Mouse (Mus musculus): Measurements from ENCODE around the gene Gm4301. TPM values are rescaled to one million over a fixed set of nuclear protein-coding genes. Genes with fewer than 3 reads are reported as not detected.
"Not testable (repeated sequence)": the region's sequence is repeated elsewhere in the genome, so short reads cannot be mapped to it uniquely, and the experiment has no call there.

Gm4301 gene
- polyA plus RNA-seq (2015; fragmentation: Nextera tagmentation; extraction: Ambion mirVana), result not detected in 2 replicates

DNA sequence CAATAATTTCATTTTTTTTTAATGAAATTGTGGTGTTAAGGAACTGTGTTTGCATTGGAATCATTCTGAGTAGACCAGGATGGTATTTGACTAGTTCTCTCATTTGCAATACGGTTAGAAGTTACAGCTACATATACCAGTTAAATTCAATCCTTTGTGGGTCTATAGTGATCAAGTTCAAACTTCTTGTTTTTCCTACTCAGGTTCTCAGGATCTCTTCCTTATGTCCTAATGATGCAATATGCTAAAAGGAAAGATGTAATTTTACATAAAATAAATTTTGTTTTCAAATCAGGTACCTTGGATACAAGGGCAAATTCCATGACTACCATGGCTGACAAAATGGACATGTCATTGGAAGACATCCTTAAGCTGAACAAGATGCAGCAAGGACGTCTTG lies at the start of gene Gm4301:
Gm4301 (plus strand) TSS at position 301 of the 400 bp plus-strand sequence.
- H3K4me1 ChIP-seq (replicated peaks; ENCODE audit: control insufficient read depth, insufficient read depth, low read length); H3K36me3 ChIP-seq (ENCODE audit: control insufficient read depth, insufficient read depth, low read length); H3K27ac ChIP-seq (ENCODE audit: low read length); H3K4me3 ChIP-seq (ENCODE audit: low read length); H3K9ac ChIP-seq (ENCODE audit: low read length); H3K27me3 ChIP-seq (ENCODE audit: control insufficient read depth, insufficient read depth, low read depth, low read length); ATAC-seq (ENCODE audit: low read depth); H3K9me3 ChIP-seq (ENCODE audit: control insufficient read depth, low read length); H3K4me2 ChIP-seq (ENCODE audit: low read depth, low read length): not testable (repeated sequence)
- no CpG with 5 or more reads among the region's 2 CpGs for WGBS

- Histone ChIP-seq H3K27me3 (ENCODE audit: control insufficient read depth, insufficient read depth, low read depth, low read length) (no peaks in the 10 kb centered on the region), H3K36me3 (ENCODE audit: control insufficient read depth, insufficient read depth, low read length) (no peaks in the 10 kb centered on the region), H3K4me1 (replicated peaks; ENCODE audit: control insufficient read depth, insufficient read depth, low read length) (no peaks in the 10 kb centered on the region), H3K27ac (ENCODE audit: low read length) (no peak overlapping the region), H3K4me3 (ENCODE audit: low read length) (no peak overlapping the region), H3K4me2 (ENCODE audit: low read depth, low read length) (no peak overlapping the region), H3K9ac (ENCODE audit: low read length) (no peak overlapping the region), H3K9me3 (ENCODE audit: control insufficient read depth, low read length) (no peaks in the 10 kb centered on the region)
- no peak for ATAC-seq (ENCODE audit: low read depth)
- 75% methylated on average over 2 of the region's 2 CpGs for WGBS
These were observed 39.4 kb upstream of the Gm4301 start for GRCm38 (mm10) chr10:100296105-100296504.

DNA sequence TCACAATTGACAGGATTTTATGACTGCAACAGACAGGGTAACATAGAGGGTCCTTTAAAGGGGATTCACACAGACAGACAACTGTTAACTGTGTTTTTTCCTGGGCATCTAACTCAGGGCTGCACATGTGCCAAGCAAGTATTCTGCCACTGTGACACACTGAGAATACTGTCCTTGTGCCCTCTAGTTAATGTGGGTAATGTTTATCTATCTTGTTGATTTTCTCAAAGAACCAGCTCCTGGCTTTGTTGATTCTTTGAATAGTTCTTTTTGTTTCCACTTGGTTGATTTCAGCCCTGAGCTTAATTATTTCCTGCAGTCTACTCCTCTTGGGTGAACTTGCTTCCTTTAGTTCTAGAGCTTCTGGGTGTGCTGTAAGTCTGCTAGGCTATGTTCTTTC lies 35.4 kb upstream of the Gm4301 start:
- H3K4me3 ChIP-seq (ENCODE audit: low read length); H3K36me3 ChIP-seq (ENCODE audit: control insufficient read depth, insufficient read depth, low read length); H3K27ac ChIP-seq (ENCODE audit: low read length); H3K27me3 ChIP-seq (ENCODE audit: control insufficient read depth, insufficient read depth, low read depth, low read length); H3K9ac ChIP-seq (ENCODE audit: low read length); ATAC-seq (ENCODE audit: low read depth); H3K4me1 ChIP-seq (replicated peaks; ENCODE audit: control insufficient read depth, insufficient read depth, low read length); H3K4me2 ChIP-seq (ENCODE audit: low read depth, low read length); H3K9me3 ChIP-seq (ENCODE audit: control insufficient read depth, low read length): not testable (repeated sequence)

- H3K27me3 ChIP-seq (ENCODE audit: control insufficient read depth, insufficient read depth, low read depth, low read length); H3K9me3 ChIP-seq (ENCODE audit: control insufficient read depth, low read length); H3K4me3 ChIP-seq (ENCODE audit: low read length); ATAC-seq (ENCODE audit: low read depth); H3K27ac ChIP-seq (ENCODE audit: low read length); H3K36me3 ChIP-seq (ENCODE audit: control insufficient read depth, insufficient read depth, low read length); H3K4me2 ChIP-seq (ENCODE audit: low read depth, low read length); H3K9ac ChIP-seq (ENCODE audit: low read length); H3K4me1 ChIP-seq (replicated peaks; ENCODE audit: control insufficient read depth, insufficient read depth, low read length): not testable (repeated sequence)
- no CpG with 5 or more reads among the region's 3 CpGs for WGBS
These were observed 5.1 kb downstream of the Gm4301 start, which contains the start of gene Gm4302 for GRCm38 (mm10) chr10:100340536-100340935. Gene Gm4302 (plus strand): TSS chr10:100340836.

- ATAC-seq (ENCODE audit: low read depth); H3K27me3 ChIP-seq (ENCODE audit: control insufficient read depth, insufficient read depth, low read depth, low read length); H3K36me3 ChIP-seq (ENCODE audit: control insufficient read depth, insufficient read depth, low read length); H3K27ac ChIP-seq (ENCODE audit: low read length); H3K9ac ChIP-seq (ENCODE audit: low read length); H3K4me3 ChIP-seq (ENCODE audit: low read length); H3K9me3 ChIP-seq (ENCODE audit: control insufficient read depth, low read length); H3K4me1 ChIP-seq (replicated peaks; ENCODE audit: control insufficient read depth, insufficient read depth, low read length); H3K4me2 ChIP-seq (ENCODE audit: low read depth, low read length): not testable (repeated sequence)
- WGBS, result no CpG with 5 or more reads among the region's 3 CpGs
These were observed 10.2 kb downstream of the Gm4301 start, which contains the start of gene Gm4303 for GRCm38 (mm10) chr10:100345672-100346071. Gene Gm4303 (plus strand): TSS chr10:100345972.

DNA sequence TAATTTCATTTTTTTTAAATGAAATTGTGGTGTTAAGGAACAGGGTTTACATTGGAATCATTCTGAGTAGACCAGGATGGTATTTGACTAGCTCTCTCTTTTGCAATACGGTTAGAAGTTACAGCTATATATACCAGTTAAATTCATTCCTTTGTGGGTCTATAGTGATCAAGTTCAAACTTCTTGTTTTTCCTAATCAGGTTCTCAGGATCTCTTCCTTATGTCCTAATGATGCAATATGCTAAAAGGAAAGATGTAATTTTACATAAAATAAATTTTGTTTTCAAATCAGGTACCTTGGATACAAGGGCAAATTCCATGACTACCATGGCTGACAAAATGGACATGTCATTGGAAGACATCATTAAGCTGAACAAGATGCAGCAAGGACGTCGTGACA lies 15.3 kb downstream of the Gm4301 start, which contains the start of gene Gm4305:
Gm4305 (plus strand) TSS at position 301 of the 400 bp plus-strand sequence.
- H3K4me2 ChIP-seq (ENCODE audit: low read depth, low read length); ATAC-seq (ENCODE audit: low read depth); H3K27me3 ChIP-seq (ENCODE audit: control insufficient read depth, insufficient read depth, low read depth, low read length); H3K36me3 ChIP-seq (ENCODE audit: control insufficient read depth, insufficient read depth, low read length); H3K9me3 ChIP-seq (ENCODE audit: control insufficient read depth, low read length); H3K27ac ChIP-seq (ENCODE audit: low read length); H3K4me1 ChIP-seq (replicated peaks; ENCODE audit: control insufficient read depth, insufficient read depth, low read length); H3K4me3 ChIP-seq (ENCODE audit: low read length); H3K9ac ChIP-seq (ENCODE audit: low read length): not testable (repeated sequence)
- no CpG with 5 or more reads among the region's 3 CpGs for WGBS

DNA sequence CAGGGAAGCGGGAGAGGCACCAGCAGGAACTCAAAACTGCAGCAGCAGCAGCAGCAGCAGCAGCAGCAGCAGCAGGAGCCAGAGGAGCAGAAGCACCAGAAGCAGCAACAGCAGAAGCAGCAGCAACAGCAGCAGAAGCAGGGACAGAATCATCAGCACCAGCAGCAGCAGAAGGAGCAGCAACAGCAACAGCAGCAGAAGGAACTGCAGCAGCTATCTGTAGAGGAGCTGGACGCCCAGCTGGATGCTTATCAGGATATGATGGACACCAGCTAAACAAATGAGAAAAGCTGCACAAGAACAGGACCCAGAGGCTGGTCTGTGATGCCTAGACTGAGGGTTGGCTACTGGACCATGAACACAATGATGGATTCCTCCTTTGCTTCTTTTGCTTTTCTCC lies 21.4 kb downstream of the Gm4301 start:
- not testable (repeated sequence) for ATAC-seq (ENCODE audit: low read depth); H3K4me1 ChIP-seq (replicated peaks; ENCODE audit: control insufficient read depth, insufficient read depth, low read length); H3K4me2 ChIP-seq (ENCODE audit: low read depth, low read length); H3K27ac ChIP-seq (ENCODE audit: low read length); H3K4me3 ChIP-seq (ENCODE audit: low read length); H3K27me3 ChIP-seq (ENCODE audit: control insufficient read depth, insufficient read depth, low read depth, low read length); H3K9me3 ChIP-seq (ENCODE audit: control insufficient read depth, low read length); H3K36me3 ChIP-seq (ENCODE audit: control insufficient read depth, insufficient read depth, low read length); H3K9ac ChIP-seq (ENCODE audit: low read length)
- 59% methylated on average over 2 of the region's 2 CpGs for WGBS

- not testable (repeated sequence) for H3K27me3 ChIP-seq (ENCODE audit: control insufficient read depth, insufficient read depth, low read depth, low read length); H3K9ac ChIP-seq (ENCODE audit: low read length); H3K4me1 ChIP-seq (replicated peaks; ENCODE audit: control insufficient read depth, insufficient read depth, low read length); H3K36me3 ChIP-seq (ENCODE audit: control insufficient read depth, insufficient read depth, low read length); H3K9me3 ChIP-seq (ENCODE audit: control insufficient read depth, low read length); H3K4me3 ChIP-seq (ENCODE audit: low read length); H3K27ac ChIP-seq (ENCODE audit: low read length); ATAC-seq (ENCODE audit: low read depth); H3K4me2 ChIP-seq (ENCODE audit: low read depth, low read length)
- no CpG with 5 or more reads among the region's 3 CpGs for WGBS
These were observed 25.6 kb downstream of the Gm4301 start, which contains the start of gene Gm4307 for GRCm38 (mm10) chr10:100361038-100361437. Gene Gm4307 (plus strand): TSS chr10:100361338.

DNA sequence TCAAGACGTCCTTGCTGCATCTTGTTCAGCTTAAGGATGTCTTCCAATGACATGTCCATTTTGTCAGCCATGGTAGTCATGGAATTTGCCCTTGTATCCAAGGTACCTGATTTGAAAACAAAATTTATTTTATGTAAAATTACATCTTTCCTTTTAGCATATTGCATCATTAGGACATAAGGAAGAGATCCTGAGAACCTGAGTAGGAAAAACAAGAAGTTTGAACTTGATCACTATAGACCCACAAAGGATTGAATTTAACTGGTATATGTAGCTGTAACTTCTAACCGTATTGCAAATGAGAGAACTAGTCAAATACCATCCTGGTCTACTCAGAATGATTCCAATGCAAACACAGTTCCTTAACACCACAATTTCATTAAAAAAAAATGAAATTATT lies 47.0 kb downstream of the Gm4301 start, which contains the start of gene Gm4312:
Gm4312 (minus strand) TSS at position 101 of the 400 bp plus-strand sequence.
- H3K4me2 ChIP-seq (ENCODE audit: low read depth, low read length); H3K27ac ChIP-seq (ENCODE audit: low read length); H3K4me1 ChIP-seq (replicated peaks; ENCODE audit: control insufficient read depth, insufficient read depth, low read length); H3K4me3 ChIP-seq (ENCODE audit: low read length); H3K9ac ChIP-seq (ENCODE audit: low read length); H3K36me3 ChIP-seq (ENCODE audit: control insufficient read depth, insufficient read depth, low read length); H3K27me3 ChIP-seq (ENCODE audit: control insufficient read depth, insufficient read depth, low read depth, low read length); ATAC-seq (ENCODE audit: low read depth); H3K9me3 ChIP-seq (ENCODE audit: control insufficient read depth, low read length): not testable (repeated sequence)
- WGBS, result no CpG with 5 or more reads among the region's 2 CpGs
